Mouse (Mus musculus): Measurements from ENCODE around the gene Mib2. TPM values are rescaled to one million over a fixed set of nuclear protein-coding genes. Genes with fewer than 3 reads are reported as not detected.

Gene Mib2
- 21.2 and 22.3 TPM in 2 replicates for polyA plus RNA-seq (2014; fragmentation: Nextera tagmentation; extraction: Ambion mirVana)

- DNase-seq (ENCODE audit: low spot score) (peak; percentile 98), ATAC-seq (replicated peaks; ENCODE audit: low FRiP score) (peak; percentile 98)
- WGBS, result under 1% methylated on average over 73 of the region's 73 CpGs
- H3K36me3 ChIP-seq (ENCODE audit: control insufficient read depth, insufficient read depth, low read length), result no peaks in the 10 kb centered on the region
- H3K9me3 ChIP-seq (ENCODE audit: control insufficient read depth, low read length), result no peaks in the 10 kb centered on the region
- H3K27me3 ChIP-seq (ENCODE audit: control insufficient read depth, insufficient read depth, low read length), result no peaks in the 10 kb centered on the region
- H3K4me1 ChIP-seq (replicated peaks; ENCODE audit: control insufficient read depth, insufficient read depth, low read length), result no peaks in the 10 kb centered on the region; the same call in 1 of the 2 replicates
- 0 out of 2 replicates have a peak within 1 kb of the TSS, but pooled peaks have one; percentile 37 for H3K27ac ChIP-seq (ENCODE audit: low read depth, low read length)
- peak within 1 kb of the TSS; percentile 91 for H3K4me2 ChIP-seq (ENCODE audit: low read depth, low read length, severe bottlenecking)
- H3K4me3 ChIP-seq (ENCODE audit: low read depth, low read length), result peak within 1 kb of the TSS; percentile 79
- H3K9ac ChIP-seq (ENCODE audit: low read length), result peak within 1 kb of the TSS; percentile 80
Observed at GRCm38 (mm10) chr4:155668689-155669597, at the start of gene Mib2. Gene Mib2 (minus strand): TSS chr4:155669198.

GRCm38 (mm10) chr4:155710521-155711252 lies 41.7 kb upstream of the Mib2 start:
- ATAC-seq (replicated peaks; ENCODE audit: low FRiP score), result no peak
- WGBS, result 59% methylated on average over 6 of the region's 6 CpGs
- H3K9ac ChIP-seq (ENCODE audit: low read length), result no peak overlapping the region
- H3K36me3 ChIP-seq (ENCODE audit: control insufficient read depth, insufficient read depth, low read length), result no peaks in the 10 kb centered on the region
- no peak overlapping the region for H3K4me2 ChIP-seq (ENCODE audit: low read depth, low read length, severe bottlenecking)
- DNase-seq (ENCODE audit: low spot score), result no peak
- H3K9me3 ChIP-seq (ENCODE audit: control insufficient read depth, low read length), result no peaks in the 10 kb centered on the region
- H3K27me3 ChIP-seq (ENCODE audit: control insufficient read depth, insufficient read depth, low read length), result no peaks in the 10 kb centered on the region
- H3K4me3 ChIP-seq (ENCODE audit: low read depth, low read length), result no peak overlapping the region
- peaks cover 3% of the 10 kb centered on the region; the same call in 1 of the 2 replicates for H3K4me1 ChIP-seq (replicated peaks; ENCODE audit: control insufficient read depth, insufficient read depth, low read length)
- no peak overlapping the region for H3K27ac ChIP-seq (ENCODE audit: low read depth, low read length)

GRCm38 (mm10) chr4:155708988-155709387 lies 40.0 kb upstream of the Mib2 start:
- Histone ChIP-seq H3K4me1 (replicated peaks; ENCODE audit: control insufficient read depth, insufficient read depth, low read length) (peaks cover 3% of the 10 kb centered on the region; the same call in 1 of the 2 replicates), H3K36me3 (ENCODE audit: control insufficient read depth, insufficient read depth, low read length) (no peaks in the 10 kb centered on the region), H3K4me3 (ENCODE audit: low read depth, low read length) (no peak overlapping the region), H3K27ac (ENCODE audit: low read depth, low read length) (no peak overlapping the region), H3K9ac (ENCODE audit: low read length) (no peak overlapping the region), H3K27me3 (ENCODE audit: control insufficient read depth, insufficient read depth, low read length) (no peaks in the 10 kb centered on the region), H3K4me2 (ENCODE audit: low read depth, low read length, severe bottlenecking) (no peak overlapping the region), H3K9me3 (ENCODE audit: control insufficient read depth, low read length) (no peaks in the 10 kb centered on the region)
- no peak for ATAC-seq (replicated peaks; ENCODE audit: low FRiP score)
- DNase-seq (ENCODE audit: low spot score), result no peak

- Histone ChIP-seq H3K36me3 (ENCODE audit: control insufficient read depth, insufficient read depth, low read length) (no peaks in the 10 kb centered on the region), H3K27me3 (ENCODE audit: control insufficient read depth, insufficient read depth, low read length) (no peaks in the 10 kb centered on the region), H3K9me3 (ENCODE audit: control insufficient read depth, low read length) (no peaks in the 10 kb centered on the region), H3K27ac (ENCODE audit: low read depth, low read length) (no peak overlapping the region), H3K9ac (ENCODE audit: low read length) (no peak overlapping the region), H3K4me3 (ENCODE audit: low read depth, low read length) (no peak overlapping the region), H3K4me2 (ENCODE audit: low read depth, low read length, severe bottlenecking) (no peak overlapping the region), H3K4me1 (replicated peaks; ENCODE audit: control insufficient read depth, insufficient read depth, low read length) (peaks cover 3% of the 10 kb centered on the region; the same call in 1 of the 2 replicates)
- DNase-seq (ENCODE audit: low spot score) (no peak), ATAC-seq (replicated peaks; ENCODE audit: low FRiP score) (no peak)
- WGBS, result 89% methylated on average over 2 of the region's 2 CpGs
Observed at GRCm38 (mm10) chr4:155708582-155708981, 39.6 kb upstream of the Mib2 start.

- no peak for ATAC-seq (replicated peaks; ENCODE audit: low FRiP score)
- Histone ChIP-seq H3K9ac (ENCODE audit: low read length) (peak overlapping the region; percentile 90), H3K4me1 (replicated peaks; ENCODE audit: control insufficient read depth, insufficient read depth, low read length) (peaks cover 3% of the 10 kb centered on the region; the same call in 1 of the 2 replicates), H3K27me3 (ENCODE audit: control insufficient read depth, insufficient read depth, low read length) (no peaks in the 10 kb centered on the region), H3K9me3 (ENCODE audit: control insufficient read depth, low read length) (no peaks in the 10 kb centered on the region), H3K4me2 (ENCODE audit: low read depth, low read length, severe bottlenecking) (peak overlapping the region; percentile 82), H3K27ac (ENCODE audit: low read depth, low read length) (peak overlapping the region; percentile 89; the same call in 1 of the 2 replicates), H3K36me3 (ENCODE audit: control insufficient read depth, insufficient read depth, low read length) (no peaks in the 10 kb centered on the region), H3K4me3 (ENCODE audit: low read depth, low read length) (peak overlapping the region; percentile 94)
- whole genome bisulfite sequencing, result under 1% methylated on average over 19 of the region's 19 CpGs
- DNase-seq (ENCODE audit: low spot score), result no peak
Observed at GRCm38 (mm10) chr4:155705592-155705929, 36.6 kb upstream of the Mib2 start.

- H3K27ac ChIP-seq (ENCODE audit: low read depth, low read length), result peak within 1 kb of the TSS; percentile 89
- ATAC-seq (replicated peaks; ENCODE audit: low FRiP score) (peak; percentile 96), DNase-seq (ENCODE audit: low spot score) (peak; percentile 95)
- no peaks in the 10 kb centered on the region for H3K27me3 ChIP-seq (ENCODE audit: control insufficient read depth, insufficient read depth, low read length)
- no peaks in the 10 kb centered on the region for H3K36me3 ChIP-seq (ENCODE audit: control insufficient read depth, insufficient read depth, low read length)
- H3K4me1 ChIP-seq (replicated peaks; ENCODE audit: control insufficient read depth, insufficient read depth, low read length), result peaks cover 3% of the 10 kb centered on the region; the same call in 1 of the 2 replicates
- WGBS, result under 1% methylated on average over 82 of the region's 83 CpGs
- peak within 1 kb of the TSS; percentile 94 for H3K4me3 ChIP-seq (ENCODE audit: low read depth, low read length)
- H3K4me2 ChIP-seq (ENCODE audit: low read depth, low read length, severe bottlenecking), result peak within 1 kb of the TSS; percentile 82
- no peaks in the 10 kb centered on the region for H3K9me3 ChIP-seq (ENCODE audit: control insufficient read depth, low read length)
- H3K9ac ChIP-seq (ENCODE audit: low read length), result peak within 1 kb of the TSS; percentile 90
Observed at GRCm38 (mm10) chr4:155704721-155705591, 36.0 kb upstream of the Mib2 start, which contains the start of gene Ssu72. Gene Ssu72 (plus strand): TSS chr4:155704800.

- Histone ChIP-seq H3K4me3 (ENCODE audit: low read depth, low read length) (no peak overlapping the region), H3K27ac (ENCODE audit: low read depth, low read length) (no peak overlapping the region), H3K9me3 (ENCODE audit: control insufficient read depth, low read length) (no peaks in the 10 kb centered on the region), H3K27me3 (ENCODE audit: control insufficient read depth, insufficient read depth, low read length) (no peaks in the 10 kb centered on the region), H3K36me3 (ENCODE audit: control insufficient read depth, insufficient read depth, low read length) (no peaks in the 10 kb centered on the region), H3K4me2 (ENCODE audit: low read depth, low read length, severe bottlenecking) (no peak overlapping the region), H3K4me1 (replicated peaks; ENCODE audit: control insufficient read depth, insufficient read depth, low read length) (peaks cover 3% of the 10 kb centered on the region; the same call in 1 of the 2 replicates), H3K9ac (ENCODE audit: low read length) (no peak overlapping the region)
- no peak for ATAC-seq (replicated peaks; ENCODE audit: low FRiP score)
- 87% methylated on average over 4 of the region's 4 CpGs for WGBS
- DNase-seq (ENCODE audit: low spot score), result no peak
Observed at GRCm38 (mm10) chr4:155703425-155703929, 34.5 kb upstream of the Mib2 start.

GRCm38 (mm10) chr4:155700425-155700824 lies 31.4 kb upstream of the Mib2 start:
- Histone ChIP-seq H3K36me3 (ENCODE audit: control insufficient read depth, insufficient read depth, low read length) (no peaks in the 10 kb centered on the region), H3K27ac (ENCODE audit: low read depth, low read length) (no peak overlapping the region), H3K4me1 (replicated peaks; ENCODE audit: control insufficient read depth, insufficient read depth, low read length) (0 out of 2 replicates have a peak, but pooled peaks cover 2% of the 10 kb centered on the region), H3K4me3 (ENCODE audit: low read depth, low read length) (no peak overlapping the region), H3K27me3 (ENCODE audit: control insufficient read depth, insufficient read depth, low read length) (peaks cover 4% of the 10 kb centered on the region; the same call in 1 of the 2 replicates), H3K9ac (ENCODE audit: low read length) (no peak overlapping the region), H3K4me2 (ENCODE audit: low read depth, low read length, severe bottlenecking) (no peak overlapping the region), H3K9me3 (ENCODE audit: control insufficient read depth, low read length) (no peaks in the 10 kb centered on the region)
- ATAC-seq (replicated peaks; ENCODE audit: low FRiP score), result no peak
- DNase-seq (ENCODE audit: low spot score), result no peak

All from forebrain, embryonic 11.5 days (tissue).